Mouse (Mus musculus): ENCODE results near the gene P2rx7. TPM values are rescaled to one million over a fixed set of nuclear protein-coding genes. Genes with fewer than 3 reads are reported as not detected.

Gene P2rx7
- polyA plus RNA-seq, 1 experiment from 2014 or later: 4.0 TPM

DNA sequence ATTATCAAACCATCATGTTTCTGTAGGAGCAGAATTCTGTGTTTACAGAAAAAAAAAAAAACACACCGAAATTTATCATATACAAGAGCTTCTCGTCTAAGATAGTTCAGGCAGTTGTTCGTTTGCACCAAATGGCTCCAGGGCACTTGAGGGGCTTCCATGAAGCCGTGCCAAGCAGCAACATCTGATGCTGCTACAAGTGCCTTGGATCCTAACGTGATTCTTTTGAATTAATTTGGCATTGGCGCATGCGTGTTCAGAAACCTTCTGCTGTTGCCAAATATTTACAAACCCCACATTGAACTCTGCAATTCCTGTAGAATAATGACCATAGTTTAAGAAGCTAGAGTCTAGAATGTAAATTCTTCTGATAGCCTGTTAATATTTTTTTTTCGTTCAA, 51.8 kb downstream of the P2rx7 start:
- ATAC-seq (ENCODE audit: low FRiP score) (no peak), DNase-seq (ENCODE audit: low spot score) (peak; percentile 66)
- Histone ChIP-seq H3K27me3 (ENCODE audit: control insufficient read depth, insufficient read depth, low read length) (no peaks in the 10 kb centered on the region), H3K9me3 (ENCODE audit: control insufficient read depth, low read length) (no peaks in the 10 kb centered on the region), H3K4me3 (replicated peaks; ENCODE audit: low read length) (no peak overlapping the region), H3K4me2 (replicated peaks) (no peak overlapping the region), H3K36me3 (replicated peaks; ENCODE audit: control insufficient read depth, insufficient read depth) (no peaks in the 10 kb centered on the region), H3K9ac (no peak overlapping the region), H3K4me1 (replicated peaks; ENCODE audit: control insufficient read depth, insufficient read depth, low read length) (0 out of 2 replicates have a peak, but pooled peaks cover 4% of the 10 kb centered on the region), H3K27ac (no peak overlapping the region)
- 61% methylated on average over 8 of the region's 8 CpGs for WGBS

DNA sequence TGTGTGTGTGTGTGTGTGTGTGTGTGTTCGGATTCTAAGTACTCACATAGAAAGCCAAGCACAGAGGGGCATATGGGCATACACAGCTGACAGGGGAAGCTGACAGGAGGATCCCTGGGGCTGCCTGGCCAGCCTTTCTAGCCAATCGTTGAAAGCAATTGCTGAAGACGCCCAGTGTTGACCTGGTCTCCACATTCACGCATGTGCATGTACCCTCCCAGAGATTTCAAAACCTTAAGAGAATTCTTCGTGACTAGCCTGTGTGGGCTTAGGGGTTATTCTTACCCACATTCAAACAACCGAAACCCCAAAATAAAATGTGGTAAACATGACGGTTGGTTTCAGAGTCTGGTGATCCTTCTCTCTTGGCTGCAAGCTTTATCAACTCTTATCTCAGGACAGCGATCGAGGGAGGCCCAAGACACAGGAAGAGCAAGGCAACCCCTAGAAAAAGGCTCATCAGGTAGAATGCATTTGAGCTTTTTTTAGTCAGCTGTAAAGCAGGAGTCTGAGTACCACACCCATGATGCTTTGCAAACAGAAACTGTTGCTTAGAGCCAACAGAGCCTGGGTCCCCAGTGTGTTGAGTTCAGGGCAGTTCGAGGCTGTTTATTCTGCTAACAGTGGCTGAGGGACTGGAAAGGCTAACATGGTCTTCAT, 54.5 kb downstream of the P2rx7 start:
- Histone ChIP-seq H3K36me3 (replicated peaks; ENCODE audit: control insufficient read depth, insufficient read depth) (no peaks in the 10 kb centered on the region), H3K4me1 (replicated peaks; ENCODE audit: control insufficient read depth, insufficient read depth, low read length) (0 out of 2 replicates have a peak, but pooled peaks cover 4% of the 10 kb centered on the region), H3K4me2 (replicated peaks) (no peak overlapping the region), H3K27ac (no peak overlapping the region), H3K27me3 (ENCODE audit: control insufficient read depth, insufficient read depth, low read length) (no peaks in the 10 kb centered on the region), H3K9me3 (ENCODE audit: control insufficient read depth, low read length) (no peaks in the 10 kb centered on the region), H3K4me3 (replicated peaks; ENCODE audit: low read length) (no peak overlapping the region), H3K9ac (no peak overlapping the region)
- ATAC-seq (ENCODE audit: low FRiP score): no peak
- DNase-seq (ENCODE audit: low spot score): no peak
- WGBS: 87% methylated on average over 10 of the region's 10 CpGs

DNA sequence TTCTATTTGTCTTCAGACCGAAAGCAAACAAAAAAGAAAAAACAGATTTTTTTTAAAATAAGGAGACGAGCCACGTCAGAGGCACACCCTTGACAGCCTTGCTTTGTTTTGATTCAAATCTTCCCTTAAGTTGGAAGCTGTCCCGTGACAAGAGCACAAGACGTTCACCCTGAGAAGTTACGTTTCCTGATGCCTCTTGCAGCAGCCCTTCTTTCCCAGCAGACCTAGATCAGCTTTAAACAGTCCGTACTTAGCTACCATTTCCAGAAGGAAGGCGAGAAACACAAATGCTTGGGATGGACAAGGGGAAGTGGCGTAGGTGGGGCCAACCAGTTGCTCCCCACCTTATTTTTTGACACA, 55.0 kb downstream of the P2rx7 start:
- DNase-seq (ENCODE audit: low spot score): no peak
- 82% methylated on average over 9 of the region's 9 CpGs for WGBS
- no peak for ATAC-seq (ENCODE audit: low FRiP score)
- Histone ChIP-seq H3K9ac (no peak overlapping the region), H3K9me3 (ENCODE audit: control insufficient read depth, low read length) (no peaks in the 10 kb centered on the region), H3K27ac (no peak overlapping the region), H3K4me2 (replicated peaks) (no peak overlapping the region), H3K4me1 (replicated peaks; ENCODE audit: control insufficient read depth, insufficient read depth, low read length) (0 out of 2 replicates have a peak, but pooled peaks cover 4% of the 10 kb centered on the region), H3K36me3 (replicated peaks; ENCODE audit: control insufficient read depth, insufficient read depth) (no peaks in the 10 kb centered on the region), H3K27me3 (ENCODE audit: control insufficient read depth, insufficient read depth, low read length) (no peaks in the 10 kb centered on the region), H3K4me3 (replicated peaks; ENCODE audit: low read length) (no peak overlapping the region)

DNA sequence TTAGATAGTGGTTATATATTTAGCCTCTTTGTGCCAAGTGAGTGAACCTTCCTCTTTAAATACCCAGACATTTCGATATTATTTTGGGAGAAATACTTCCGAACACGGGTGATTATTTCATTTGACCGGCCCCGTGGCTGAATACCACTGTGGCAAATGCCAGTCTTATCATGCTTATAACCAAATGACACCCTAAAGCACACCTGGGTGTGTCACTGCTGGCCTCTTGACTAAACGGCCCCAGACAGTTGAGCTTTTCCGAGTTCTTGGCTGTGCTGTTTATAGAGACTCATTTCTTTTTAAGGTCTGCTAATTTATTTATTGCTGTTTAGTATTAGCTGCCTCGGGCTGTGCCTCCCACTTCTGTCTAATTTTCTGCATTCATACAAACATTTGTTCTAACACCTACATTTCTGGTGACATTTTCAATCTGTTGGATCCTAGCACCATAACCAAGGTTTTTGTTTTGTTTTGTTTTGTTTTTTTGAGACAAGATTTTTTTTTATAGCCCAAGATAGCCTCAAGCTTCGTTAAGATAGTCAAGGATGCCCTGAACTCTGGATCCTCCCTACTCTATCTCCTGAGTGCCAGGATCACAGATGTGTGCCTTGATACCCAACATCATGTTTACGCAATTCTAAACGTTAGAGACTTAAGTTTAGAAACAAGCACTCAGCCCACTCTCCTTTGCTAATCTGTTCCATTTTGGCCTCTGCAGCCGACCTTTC, 56.6 kb downstream of the P2rx7 start:
- ATAC-seq (ENCODE audit: low FRiP score) (no peak), DNase-seq (ENCODE audit: low spot score) (no peak)
- Histone ChIP-seq H3K4me3 (replicated peaks; ENCODE audit: low read length) (no peak overlapping the region), H3K4me1 (replicated peaks; ENCODE audit: control insufficient read depth, insufficient read depth, low read length) (0 out of 2 replicates have a peak, but pooled peaks cover 4% of the 10 kb centered on the region), H3K27ac (no peak overlapping the region), H3K9me3 (ENCODE audit: control insufficient read depth, low read length) (no peaks in the 10 kb centered on the region), H3K27me3 (ENCODE audit: control insufficient read depth, insufficient read depth, low read length) (no peaks in the 10 kb centered on the region), H3K9ac (no peak overlapping the region), H3K4me2 (replicated peaks) (no peak overlapping the region), H3K36me3 (replicated peaks; ENCODE audit: control insufficient read depth, insufficient read depth) (no peaks in the 10 kb centered on the region)
- WGBS: 90% methylated on average over 12 of the region's 12 CpGs

DNA sequence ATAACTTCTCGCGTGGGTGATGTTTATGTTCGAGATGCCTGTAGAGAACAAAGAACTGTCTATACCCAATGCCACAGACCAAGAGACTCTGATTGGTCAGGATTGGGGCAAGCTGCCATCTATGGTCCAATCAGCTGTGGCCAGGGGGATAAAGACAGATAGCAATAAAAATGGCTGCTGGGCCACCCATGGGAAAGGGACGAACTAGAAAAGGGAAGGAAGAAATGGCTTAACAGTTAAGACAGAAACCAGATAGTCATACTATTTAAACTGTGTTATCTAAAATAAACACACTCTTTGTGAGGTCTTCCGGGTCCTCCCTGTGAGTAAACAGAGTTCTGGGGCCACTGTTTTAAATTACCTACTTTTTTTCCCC, 57.1 kb downstream of the P2rx7 start:
- 70% methylated on average over 5 of the region's 5 CpGs for WGBS
- DNase-seq (ENCODE audit: low spot score): no peak
- Histone ChIP-seq H3K4me1 (replicated peaks; ENCODE audit: control insufficient read depth, insufficient read depth, low read length) (0 out of 2 replicates have a peak, but pooled peaks cover 4% of the 10 kb centered on the region), H3K9me3 (ENCODE audit: control insufficient read depth, low read length) (no peaks in the 10 kb centered on the region), H3K27ac (no peak overlapping the region), H3K4me2 (replicated peaks) (no peak overlapping the region), H3K27me3 (ENCODE audit: control insufficient read depth, insufficient read depth, low read length) (no peaks in the 10 kb centered on the region), H3K9ac (no peak overlapping the region), H3K36me3 (replicated peaks; ENCODE audit: control insufficient read depth, insufficient read depth) (no peaks in the 10 kb centered on the region), H3K4me3 (replicated peaks; ENCODE audit: low read length) (no peak overlapping the region)
- ATAC-seq (ENCODE audit: low FRiP score): no peak

DNA sequence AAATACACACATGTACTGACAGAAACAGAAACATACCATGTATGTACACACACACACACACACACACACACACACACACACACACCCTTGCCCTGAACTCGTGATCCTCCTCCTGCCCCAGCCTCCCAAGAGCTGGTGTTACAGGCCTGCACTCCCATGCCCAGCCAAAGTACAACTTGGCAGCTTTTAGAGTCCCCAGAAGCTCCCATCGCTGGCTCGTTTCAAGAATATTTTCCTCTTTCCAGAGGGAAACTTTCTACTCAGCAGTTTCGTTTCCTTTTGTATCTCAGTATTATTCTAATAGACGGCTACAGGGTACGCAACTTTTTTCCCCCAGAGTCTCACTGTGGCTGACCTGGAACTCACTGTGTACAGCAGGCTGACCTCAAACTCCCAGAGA, 58.4 kb downstream of the P2rx7 start:
- ATAC-seq (ENCODE audit: low FRiP score) (no peak), DNase-seq (ENCODE audit: low spot score) (no peak)
- no peaks in the 10 kb centered on the region for H3K36me3 ChIP-seq (replicated peaks; ENCODE audit: control insufficient read depth, insufficient read depth)
- H3K4me1 ChIP-seq (replicated peaks; ENCODE audit: control insufficient read depth, insufficient read depth, low read length): peaks cover 9% of the 10 kb centered on the region
- H3K9me3 ChIP-seq (ENCODE audit: control insufficient read depth, low read length): no peaks in the 10 kb centered on the region
- H3K27me3 ChIP-seq (ENCODE audit: control insufficient read depth, insufficient read depth, low read length): no peaks in the 10 kb centered on the region
- no peak overlapping the region for H3K27ac ChIP-seq
- H3K4me2 ChIP-seq (replicated peaks): no peak overlapping the region
- WGBS: 80% methylated on average over 6 of the region's 6 CpGs
- no peak overlapping the region for H3K9ac ChIP-seq
- no peak overlapping the region for H3K4me3 ChIP-seq (replicated peaks; ENCODE audit: low read length)

DNA sequence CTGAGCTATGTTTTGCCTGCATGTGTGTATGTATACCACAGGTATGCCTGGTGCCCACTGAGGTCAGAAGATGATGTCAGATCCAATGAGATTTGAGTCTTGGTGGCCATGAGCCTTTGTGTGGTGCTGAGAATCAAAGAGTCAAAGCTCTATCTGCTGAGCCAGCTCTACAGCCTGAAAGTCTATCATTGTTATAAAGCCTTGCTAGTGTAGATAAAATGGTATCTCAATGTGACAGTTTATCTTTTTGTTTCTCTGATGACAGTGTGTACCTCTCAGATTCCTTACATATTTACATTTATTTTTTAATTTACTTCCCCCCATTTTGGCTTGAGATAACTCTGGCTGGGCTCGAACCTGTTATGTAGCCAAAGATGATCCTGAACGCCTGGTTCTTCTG, 59.9 kb downstream of the P2rx7 start:
- Histone ChIP-seq H3K4me2 (replicated peaks) (no peak overlapping the region), H3K4me3 (replicated peaks; ENCODE audit: low read length) (no peak overlapping the region), H3K9me3 (ENCODE audit: control insufficient read depth, low read length) (no peaks in the 10 kb centered on the region), H3K9ac (no peak overlapping the region), H3K27me3 (ENCODE audit: control insufficient read depth, insufficient read depth, low read length) (no peaks in the 10 kb centered on the region), H3K4me1 (replicated peaks; ENCODE audit: control insufficient read depth, insufficient read depth, low read length) (peaks cover 14% of the 10 kb centered on the region), H3K27ac (no peak overlapping the region), H3K36me3 (replicated peaks; ENCODE audit: control insufficient read depth, insufficient read depth) (no peaks in the 10 kb centered on the region)
- ATAC-seq (ENCODE audit: low FRiP score) (no peak), DNase-seq (ENCODE audit: low spot score) (no peak)
- 79% methylated on average over 2 of the region's 2 CpGs for WGBS

DNA sequence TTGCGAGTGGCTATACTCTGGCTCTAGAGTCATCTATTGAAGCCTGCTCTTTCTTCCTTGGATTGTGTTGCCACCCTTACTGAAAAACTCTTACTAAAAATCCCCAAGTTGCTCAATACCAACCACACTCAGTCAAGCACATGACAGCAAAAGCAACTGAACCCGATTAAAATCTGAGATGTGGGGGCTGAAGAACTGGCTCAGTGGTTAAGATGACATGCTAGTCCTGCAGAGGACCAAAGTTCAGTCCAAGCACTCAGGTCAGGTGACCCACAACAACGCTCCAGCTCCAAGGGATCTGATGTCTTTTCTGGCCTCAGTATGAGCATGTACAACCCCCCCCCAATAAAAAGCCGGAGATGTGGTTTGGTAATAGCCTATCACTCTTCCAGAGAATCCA, 60.9 kb downstream of the P2rx7 start:
- no peak for ATAC-seq (ENCODE audit: low FRiP score)
- WGBS: 92% methylated on average over 4 of the region's 4 CpGs

DNA sequence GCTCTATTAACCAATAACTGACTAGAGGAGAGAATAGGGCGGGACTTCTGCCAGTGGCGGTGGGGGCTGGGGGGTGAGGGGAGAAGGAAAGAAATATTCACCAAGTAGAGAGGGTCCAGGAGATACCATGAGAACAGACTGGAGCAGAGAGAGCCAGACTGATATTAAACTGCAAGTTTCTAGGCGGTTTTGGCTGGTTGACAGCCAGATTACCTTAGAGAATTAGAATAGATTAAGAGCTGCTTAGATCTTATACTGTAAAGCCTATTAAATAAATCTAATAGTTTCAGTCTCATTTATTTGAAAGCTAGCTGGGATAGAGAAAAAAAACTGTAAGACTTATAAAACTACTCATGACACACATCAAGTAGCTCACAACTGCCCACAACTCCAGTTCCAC, 61.5 kb downstream of the P2rx7 start:
- no peak overlapping the region for H3K4me3 ChIP-seq (replicated peaks; ENCODE audit: low read length)
- H3K4me2 ChIP-seq (replicated peaks): no peak overlapping the region
- 80% methylated on average over 3 of the region's 3 CpGs for WGBS
- H3K36me3 ChIP-seq (replicated peaks; ENCODE audit: control insufficient read depth, insufficient read depth): no peaks in the 10 kb centered on the region
- no peaks in the 10 kb centered on the region for H3K9me3 ChIP-seq (ENCODE audit: control insufficient read depth, low read length)
- no peak overlapping the region for H3K9ac ChIP-seq
- no peaks in the 10 kb centered on the region for H3K27me3 ChIP-seq (ENCODE audit: control insufficient read depth, insufficient read depth, low read length)
- ATAC-seq (ENCODE audit: low FRiP score) (no peak), DNase-seq (ENCODE audit: low spot score) (peak; percentile 41)
- H3K4me1 ChIP-seq (replicated peaks; ENCODE audit: control insufficient read depth, insufficient read depth, low read length): peaks cover 15% of the 10 kb centered on the region
- H3K27ac ChIP-seq: no peak overlapping the region

More for the DNA sequence above, 60.9 kb downstream of the P2rx7 start:
- H3K9ac ChIP-seq: no peak overlapping the region
- no peak for DNase-seq (ENCODE audit: low spot score)
- no peak overlapping the region for H3K27ac ChIP-seq
- H3K4me1 ChIP-seq (replicated peaks; ENCODE audit: control insufficient read depth, insufficient read depth, low read length): peaks cover 15% of the 10 kb centered on the region
- no peaks in the 10 kb centered on the region for H3K27me3 ChIP-seq (ENCODE audit: control insufficient read depth, insufficient read depth, low read length)
- no peaks in the 10 kb centered on the region for H3K9me3 ChIP-seq (ENCODE audit: control insufficient read depth, low read length)
- no peak overlapping the region for H3K4me3 ChIP-seq (replicated peaks; ENCODE audit: low read length)
- H3K4me2 ChIP-seq (replicated peaks): no peak overlapping the region
- H3K36me3 ChIP-seq (replicated peaks; ENCODE audit: control insufficient read depth, insufficient read depth): no peaks in the 10 kb centered on the region
